Mouse (Mus musculus): ENCODE measurements around the gene Gm43638.

GRCm38 (mm10) chr5:87425676-87426075 lies 60.9 kb downstream of the Gm43638 start:
- TF ChIP-seq POLR2A (IDR thresholded peaks at IDR 0.05; ENCODE audit: borderline replicate concordance, control insufficient read depth, low read depth, low read length): no peak
- no peak for TF ChIP-seq CTCF (IDR thresholded peaks at IDR 0.05; ENCODE audit: control insufficient read depth, insufficient read depth, low read length)

All from bone marrow, adult 2 months (tissue).